In genomic region chr5:20944961-20945748, GRCm38 (mm10) we compare ENCODE assay signal across 8 mouse cellular contexts. TPM values are rescaled to one million over a fixed set of nuclear protein-coding genes. Genes with fewer than 3 reads are reported as not detected.
A peak's percentile ranks its signal among the peaks of the same experiment; 100 is the strongest.
DNase-seq lines count a peak whose midpoint lies in the region; ATAC-seq lines count a peak whose summit lies in the region.

No protein-coding gene starts in this region.

- ATAC-seq in hematopoietic stem cell, adult 5-6 weeks (replicated peaks in 1 of 2; ENCODE audit: insufficient read depth in 1 of 2, low FRiP score in 2 of 2, low TSS enrichment in 1 of 2, low read depth in 1 of 2, poor library complexity in 2 of 2, severe bottlenecking in 2 of 2) = peak; percentile 66 to 68

- peak; percentile 28 to 47 for DNase-seq in adrenal gland, adult (ENCODE audit: inconsistent age in 2 of 2, low spot score in 1 of 2)
- DNase-seq in adrenal gland, adult 18-20 months (ENCODE audit: low spot score in 2 of 2) = no peak
- peak; percentile 58 for DNase-seq in R1 (ENCODE audit: low read depth, low spot score)
- DNase-seq in lung, postnatal 14 days = peak; percentile 28
- DNase-seq in urinary bladder, postnatal 25 days (ENCODE audit: low spot score) = no peak
- DNase-seq in ovary, postnatal 14 days (ENCODE audit: low spot score) = no peak
- DNase-seq in gastrocnemius, postnatal 4 days (ENCODE audit: low spot score in 2 of 2) = no peak

RNA-seq across cellular contexts. Expression of gene Rsbn1l, which starts 11.0 kb away (rescaled TPM):
- 10 to 100 TPM; 11.9 to 13.4 TPM for total RNA-seq in adrenal gland, adult 18-20 months (2021)
- 81.1 and 82.5 TPM in 2 replicates for total RNA-seq in hematopoietic stem cell, adult 5-6 weeks (2017)
- 10 to 100 TPM; 12.5 to 14.0 TPM for total RNA-seq in gastrocnemius, postnatal 4 days (2021)

Comparison
In these comparisons a context has a peak if more than half of its experiments do, and no peak if none do; other contexts are left out.
1. DNase-seq: peak in adrenal gland, adult (2 of 2), R1 (single experiment) and lung, postnatal 14 days (single experiment); none in adrenal gland, adult 18-20 months (0 of 2), urinary bladder, postnatal 25 days (single experiment), ovary, postnatal 14 days (single experiment) and gastrocnemius, postnatal 4 days (0 of 2).